Mouse (Mus musculus): ENCODE results near the gene Ppp1r37.

DNA sequence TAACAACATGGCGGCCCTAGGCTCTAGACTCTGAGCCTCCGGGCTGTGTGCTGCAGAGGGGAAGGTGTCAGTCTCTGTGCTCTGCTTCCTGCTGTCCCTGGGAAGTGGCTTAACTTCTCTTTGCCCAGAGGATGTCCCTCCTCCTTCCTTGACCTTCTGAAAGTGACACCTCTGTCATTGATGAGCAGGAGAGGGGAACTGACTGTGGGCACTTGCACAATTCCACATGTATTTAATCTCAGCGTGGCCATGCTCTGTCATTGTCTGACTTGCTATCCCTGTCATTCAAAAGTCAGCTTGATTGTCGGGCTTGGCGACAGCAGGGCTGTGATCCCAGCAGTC is 66.7 kb downstream of the Ppp1r37 start:
- TF ChIP-seq CTCF (IDR thresholded peaks at IDR 0.05; ENCODE audit: control insufficient read depth, insufficient read depth, low read length) (no peak), POLR2A (IDR thresholded peaks at IDR 0.05; ENCODE audit: borderline replicate concordance, control insufficient read depth, low read depth, low read length) (no peak)
